Mouse (Mus musculus): ENCODE data around the gene Nr6a1.
A peak's percentile ranks its signal among the peaks of the same experiment; 100 is the strongest.

The Nr6a1 gene

GRCm38 (mm10) chr2:38713596-38713995 is 213.9 kb downstream of the Nr6a1 start:
- no peak for DNase-seq (ENCODE audit: low read depth, low spot score)

DNA sequence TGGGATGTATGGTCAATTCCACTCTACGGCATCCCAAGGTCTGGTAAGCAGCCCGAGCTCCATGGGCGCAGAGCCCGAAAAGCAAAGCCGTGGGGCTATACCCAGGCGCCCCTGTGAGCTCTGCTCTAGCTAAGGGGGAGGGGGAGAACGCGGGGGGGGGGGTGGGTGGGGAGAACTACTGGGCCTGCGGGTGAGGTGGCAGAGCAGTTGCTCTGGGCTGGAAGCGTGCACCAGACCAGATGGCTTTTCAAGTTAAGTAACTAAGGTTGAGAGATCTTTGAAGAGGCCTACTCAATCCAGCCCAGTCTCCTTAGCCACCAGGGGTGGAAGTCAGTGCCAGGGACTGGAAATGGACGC is 214.7 kb downstream of the Nr6a1 start:
- DNase-seq (ENCODE audit: low read depth, low spot score): no peak

- no peak for DNase-seq (ENCODE audit: low read depth, low spot score)
Observed at GRCm38 (mm10) chr2:38712076-38712768, 215.3 kb downstream of the Nr6a1 start.

GRCm38 (mm10) chr2:38711421-38711861 is 216.0 kb downstream of the Nr6a1 start:
- no peak for DNase-seq (ENCODE audit: low read depth, low spot score)

GRCm38 (mm10) chr2:38710304-38711241 is 216.9 kb downstream of the Nr6a1 start:
- DNase-seq (ENCODE audit: low read depth, low spot score): no peak

DNA sequence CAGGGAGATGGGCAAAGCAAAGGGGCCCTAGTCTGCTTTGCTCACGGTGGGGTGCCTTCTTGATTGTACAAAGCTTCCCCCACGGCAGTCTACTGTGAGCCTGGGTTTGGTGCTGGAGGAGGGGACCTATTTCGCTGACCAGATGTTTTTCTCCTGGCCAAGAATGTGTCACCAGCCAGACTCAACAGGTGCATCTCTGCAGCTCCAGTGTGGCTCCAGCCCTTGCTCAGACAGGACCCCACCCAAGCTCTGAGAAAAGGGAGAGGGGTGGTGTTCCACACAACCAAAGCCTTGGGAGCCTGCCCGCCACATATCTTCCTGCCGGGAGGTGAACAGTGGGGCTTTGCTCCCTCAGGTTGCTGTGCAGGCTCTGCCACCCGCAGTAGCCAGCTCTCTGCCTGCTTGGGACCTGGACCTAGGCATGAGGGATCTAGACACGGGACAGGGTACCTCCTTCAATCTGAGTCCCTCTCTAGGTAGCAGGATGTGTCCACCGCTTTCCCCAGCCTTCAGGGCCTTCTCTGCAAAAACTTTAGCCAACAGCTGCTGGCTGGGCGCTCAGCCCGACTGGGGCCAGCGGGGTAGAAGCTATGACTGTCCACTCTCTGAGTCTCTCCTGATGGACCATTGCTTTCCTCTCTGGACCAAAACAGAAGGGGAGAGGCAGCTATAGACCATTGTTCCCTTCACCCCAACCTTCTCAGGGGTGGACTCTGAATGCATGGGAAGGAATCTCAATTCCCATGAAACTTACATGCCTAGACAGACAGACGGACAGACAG is 218.4 kb downstream of the Nr6a1 start:
- DNase-seq (ENCODE audit: low read depth, low spot score): no peak

DNA sequence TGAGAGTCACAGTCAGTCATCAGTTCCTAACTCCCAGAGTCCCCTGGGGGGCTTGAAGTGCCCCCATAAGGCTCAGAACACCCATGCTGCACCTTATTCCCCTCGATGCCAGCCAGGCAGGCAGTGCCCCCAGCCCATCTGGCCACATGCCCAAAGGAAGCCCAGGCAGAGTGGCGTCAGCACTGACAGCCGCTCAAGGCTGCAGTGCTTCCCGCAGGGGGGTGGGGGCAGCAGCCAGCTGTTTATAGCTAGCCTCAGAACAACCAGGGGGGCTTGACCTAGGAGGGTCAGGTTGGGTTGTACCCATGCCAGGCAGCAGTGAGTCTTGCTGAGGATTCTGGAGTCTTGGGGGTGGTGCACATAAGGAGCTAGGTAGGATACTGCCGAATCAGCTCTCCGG is 220.8 kb downstream of the Nr6a1 start:
- DNase-seq (ENCODE audit: low read depth, low spot score): no peak

DNA sequence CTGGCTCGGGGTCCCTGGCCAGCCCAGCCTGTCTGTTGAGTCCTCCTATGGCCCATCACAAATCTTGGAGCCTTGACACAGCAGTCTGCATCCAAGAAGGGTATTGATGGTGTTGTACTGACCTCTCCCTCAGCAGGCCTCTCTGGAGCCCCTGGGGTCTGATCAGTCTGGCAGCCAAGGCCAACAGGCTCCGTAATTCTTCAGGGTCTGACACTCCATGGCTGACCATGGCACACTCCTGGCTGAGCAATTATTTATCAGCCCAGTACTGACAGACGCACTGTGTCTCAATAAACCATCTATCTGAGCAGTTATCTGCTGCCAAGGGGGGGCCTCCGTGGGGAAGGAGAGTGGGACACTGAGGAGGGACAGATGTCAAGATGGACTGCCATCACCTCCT is 222.5 kb downstream of the Nr6a1 start:
- no peak for DNase-seq (ENCODE audit: low read depth, low spot score)

DNA sequence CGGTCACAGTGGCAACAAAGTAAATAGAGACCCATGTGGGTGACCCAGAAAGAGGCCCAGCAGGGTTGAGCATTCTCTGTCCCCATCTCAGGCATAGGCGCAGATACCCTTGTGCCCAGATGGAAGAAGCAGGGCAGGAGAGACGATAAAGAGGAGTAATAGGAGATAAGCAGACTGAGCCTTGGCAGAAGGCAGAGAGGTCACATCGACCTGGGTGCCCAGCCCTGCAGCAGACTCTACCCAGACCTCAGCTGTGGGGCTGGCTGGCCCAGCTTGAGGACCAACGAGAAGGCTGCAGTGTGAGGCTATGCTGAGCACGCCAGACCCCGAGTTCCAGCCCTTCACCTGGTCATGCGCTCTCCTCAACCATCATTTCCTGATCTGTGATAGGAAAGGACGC is 223.2 kb downstream of the Nr6a1 start:
- DNase-seq (ENCODE audit: low read depth, low spot score): no peak

DNA sequence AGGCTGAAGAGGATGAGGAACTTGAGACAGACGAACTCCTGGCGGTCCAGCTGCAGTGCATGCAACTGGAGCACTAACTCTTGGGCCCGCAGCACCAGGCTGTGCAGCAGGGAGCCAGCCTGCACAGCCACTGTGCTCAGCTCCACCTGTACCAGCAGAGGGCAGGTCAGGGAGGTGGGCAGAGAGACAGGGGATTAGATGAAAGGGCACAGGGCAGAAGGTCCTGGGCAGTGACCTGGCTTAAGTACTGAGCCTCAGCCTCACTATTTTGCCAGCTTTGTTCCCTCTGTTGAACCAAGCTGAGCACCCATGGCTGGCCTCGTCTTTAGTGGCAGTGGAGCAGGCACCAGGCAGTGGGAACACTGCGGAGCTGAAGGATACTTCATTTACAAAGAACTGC is 227.3 kb downstream of the Nr6a1 start:
- DNase-seq (ENCODE audit: low read depth, low spot score): no peak

DNA sequence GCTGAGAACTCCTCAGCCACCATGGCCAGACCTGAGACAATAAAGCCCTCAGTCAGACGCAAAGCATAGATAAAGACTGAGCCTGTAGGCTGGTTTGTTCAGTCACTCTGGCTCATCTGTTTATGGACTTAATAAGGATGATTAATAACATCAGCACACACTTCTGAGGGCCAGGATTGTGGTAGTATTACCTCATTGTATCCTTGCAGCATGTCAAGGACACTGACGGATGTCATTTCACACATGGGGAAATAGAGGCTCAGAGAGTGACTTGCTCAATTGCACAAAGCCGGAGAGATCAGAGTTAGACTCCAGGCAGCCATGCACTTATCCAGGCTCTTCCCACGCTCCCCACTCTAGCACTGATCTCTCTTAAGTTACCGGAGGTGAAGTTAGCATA is 228.9 kb downstream of the Nr6a1 start:
- no peak for DNase-seq (ENCODE audit: low read depth, low spot score)

DNA sequence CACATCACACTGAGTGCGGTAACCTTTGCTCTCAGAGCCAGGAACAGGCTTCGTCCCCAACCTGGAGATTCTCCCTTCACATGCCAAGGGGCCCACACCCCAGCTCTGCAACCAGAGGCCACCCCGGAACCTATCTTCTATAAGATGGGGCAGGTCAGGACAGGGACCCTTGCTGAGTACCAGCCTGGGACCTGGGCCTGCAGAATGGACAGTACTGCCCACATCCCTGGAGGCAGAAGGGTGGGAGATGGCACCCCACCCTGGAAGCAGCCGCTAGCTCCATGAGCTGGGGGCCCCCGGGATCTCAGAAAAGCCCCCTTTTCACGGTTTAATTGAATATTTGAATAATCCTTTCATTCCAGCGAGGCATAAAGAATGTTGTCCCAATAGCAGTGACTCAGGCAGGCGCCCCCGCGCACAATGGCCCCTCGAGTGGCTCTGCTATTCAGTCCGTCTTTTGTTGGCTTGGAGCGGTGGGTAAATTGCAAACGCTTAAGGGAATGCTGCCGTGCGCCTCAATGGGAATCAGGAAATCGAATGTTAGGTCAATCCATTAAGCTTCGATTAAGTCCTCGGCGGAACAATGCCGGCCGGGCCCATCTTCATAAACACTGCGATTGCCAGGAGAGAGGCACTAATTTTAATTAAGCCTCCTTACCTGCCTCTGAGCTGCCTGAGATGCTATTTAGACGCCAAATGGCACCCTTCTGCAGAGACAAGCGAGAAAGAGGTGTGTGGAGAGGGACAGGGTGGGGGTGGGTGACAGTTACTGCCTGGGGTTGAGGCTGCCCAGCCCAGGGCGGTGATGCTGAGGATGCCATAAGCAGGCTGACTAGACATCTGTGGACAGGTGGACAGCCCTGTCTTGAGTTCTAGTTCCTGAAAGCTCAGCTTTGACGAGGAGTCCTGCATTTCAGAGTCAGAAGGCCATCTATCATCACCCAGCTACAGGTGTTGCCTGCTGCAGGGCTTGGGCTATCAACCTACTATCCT is 230.1 kb downstream of the Nr6a1 start:
- DNase-seq (ENCODE audit: low read depth, low spot score): no peak

DNA sequence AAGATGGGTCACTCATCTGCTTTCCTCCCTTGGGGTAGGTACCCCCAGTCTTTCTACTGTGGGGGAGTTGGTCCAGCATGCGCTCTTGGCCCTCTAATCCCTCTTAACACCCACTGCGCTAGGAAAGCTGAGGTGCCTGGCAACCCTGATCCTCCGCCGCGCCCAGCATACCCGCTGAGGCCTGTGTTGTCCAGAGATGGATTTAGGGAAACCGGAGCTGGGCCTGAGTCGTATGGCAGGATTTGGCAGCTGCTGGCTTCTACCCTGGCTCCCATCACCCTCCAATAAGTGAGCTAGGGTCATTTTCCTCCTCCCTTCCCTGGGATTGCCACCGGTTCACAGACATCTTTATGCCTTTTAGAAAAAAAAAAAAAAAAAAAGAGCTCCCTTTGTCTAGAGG is 231.7 kb downstream of the Nr6a1 start:
- DNase-seq (ENCODE audit: low read depth, low spot score): no peak

- DNase-seq (ENCODE audit: low read depth, low spot score): peak; percentile 11
Observed at GRCm38 (mm10) chr2:38691542-38691941, 235.9 kb downstream of the Nr6a1 start.

GRCm38 (mm10) chr2:38689881-38690280 is 237.6 kb downstream of the Nr6a1 start:
- no peak for DNase-seq (ENCODE audit: low read depth, low spot score)

- DNase-seq (ENCODE audit: low read depth, low spot score): no peak
Observed at GRCm38 (mm10) chr2:38688791-38689520, 238.5 kb downstream of the Nr6a1 start.

GRCm38 (mm10) chr2:38685746-38686145 is 241.7 kb downstream of the Nr6a1 start:
- DNase-seq (ENCODE audit: low read depth, low spot score): no peak

GRCm38 (mm10) chr2:38683083-38683482 is 244.4 kb downstream of the Nr6a1 start:
- DNase-seq (ENCODE audit: low read depth, low spot score): no peak

GRCm38 (mm10) chr2:38682209-38682608 is 245.3 kb downstream of the Nr6a1 start:
- no peak for DNase-seq (ENCODE audit: low read depth, low spot score)

DNA sequence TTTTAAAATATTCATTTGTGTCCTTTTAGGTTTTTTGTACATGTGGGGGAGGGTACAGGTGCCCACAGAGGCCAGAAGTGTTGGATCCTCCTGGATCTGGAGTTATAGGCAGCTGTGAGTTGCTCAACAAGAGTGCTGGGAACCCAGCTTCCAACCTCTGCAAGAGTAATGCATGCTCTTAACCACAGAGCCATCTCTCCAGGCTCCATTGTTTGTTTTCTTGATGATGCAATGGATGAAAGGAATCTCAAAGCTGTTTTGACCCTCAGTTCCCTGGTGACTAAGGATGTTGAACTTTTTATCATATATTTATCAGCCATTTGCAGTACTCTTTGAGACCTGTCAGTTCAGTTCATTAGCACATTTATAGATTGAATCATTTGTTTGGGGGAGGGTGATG is 248.5 kb downstream of the Nr6a1 start:
- no peak for DNase-seq (ENCODE audit: low read depth, low spot score)

Measured in c-Kit-negative CD71-positive TER-119-positive erythroid progenitor cells, embryonic 14.5 days (primary cell).